Comparison of ENCODE assay signal across 34 mouse cellular contexts in the genomic region with DNA sequence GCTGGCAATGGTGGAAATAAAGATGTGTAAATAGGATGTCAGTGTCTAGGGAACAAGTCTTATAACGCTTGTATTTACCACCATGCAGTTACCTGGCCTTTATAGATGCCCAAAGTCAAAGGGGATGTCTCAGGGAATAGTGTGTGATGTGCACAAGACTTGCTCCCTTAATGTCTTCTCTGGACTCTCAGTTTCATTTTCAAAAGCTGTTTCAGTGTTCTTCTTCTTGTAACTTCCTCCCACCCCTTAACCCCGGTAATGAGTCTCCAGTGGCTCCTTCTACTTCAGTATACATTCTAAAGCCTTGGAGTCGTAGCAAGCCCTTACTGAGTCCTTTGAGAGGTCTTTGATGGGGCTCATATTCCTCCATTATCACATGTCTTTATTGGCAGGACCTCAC. TPM values are rescaled to one million over a fixed set of nuclear protein-coding genes. Genes with fewer than 3 reads are reported as not detected.
A peak's percentile ranks its signal among the peaks of the same experiment; 100 is the strongest.
DNase-seq lines count a peak whose midpoint lies in the region; ATAC-seq and TF ChIP-seq lines count a peak whose summit lies in the region.
"Had no signal": no experiment of that assay in that cellular context is flagged by ENCODE, and none has a peak within 500 bp of the region (broad histone marks: within the 10 kb centered on the region; RNA-seq: fewer than 3 reads in every experiment).

No protein-coding gene starts in this region.

- H3K36me3 ChIP-seq in splenic B cell, adult 2 months (ENCODE audit: control insufficient read depth, insufficient read depth, low read length, poor library complexity, severe bottlenecking): no peaks in the 10 kb centered on the region
- no peaks in the 10 kb centered on the region for H3K36me3 ChIP-seq in hindbrain, postnatal 0 days (ENCODE audit: insufficient read depth, low read length)
- H3K36me3 ChIP-seq: embryonic facial prominence, embryonic 10.5 days; embryonic facial prominence, embryonic 13.5 days; forebrain, embryonic 12.5 days; heart, embryonic 10.5 days; heart, embryonic 13.5 days had no signal

- H3K27me3 ChIP-seq in splenic B cell, adult 2 months (ENCODE audit: control insufficient read depth, insufficient read depth, low read length, poor library complexity, severe bottlenecking): no peaks in the 10 kb centered on the region
- no peaks in the 10 kb centered on the region for H3K27me3 ChIP-seq in hindbrain, postnatal 0 days (ENCODE audit: insufficient read depth, low read length)
- H3K27me3 ChIP-seq: embryonic facial prominence, embryonic 13.5 days; forebrain, embryonic 12.5 days; heart, embryonic 13.5 days had no signal

- intact Hi-C loops in left cerebral cortex, postnatal 10 days (cut with DNase I): no loop called here

- TF ChIP-seq CTCF in hindbrain, postnatal 0 days (IDR thresholded peaks at IDR 0.05; ENCODE audit: low read depth): no peak

- no peak overlapping the region for H3K27ac ChIP-seq in hindbrain, postnatal 0 days
- H3K27ac ChIP-seq: embryonic facial prominence, embryonic 10.5 days; embryonic facial prominence, embryonic 13.5 days; forebrain, embryonic 12.5 days; heart, adult 2 months; heart, embryonic 10.5 days; heart, embryonic 13.5 days; hindbrain, embryonic 14.5 days had no signal

- peak; percentile 67 for ATAC-seq in CD4-positive, CD25-positive, alpha-beta regulatory T cell, adult 4 months
- 0 out of 2 replicates have a peak, but pooled peaks have one; percentile 22 for ATAC-seq in common myeloid progenitor, adult 5-6 weeks (replicated peaks; ENCODE audit: low read depth, poor library complexity, severe bottlenecking)
- peak; percentile 77 for ATAC-seq in inflammation-experienced regulatory T-cells, adult 6 months
- ATAC-seq in hindbrain, postnatal 0 days: no peak
- ATAC-seq: forebrain, embryonic 16.5 days; intestine, embryonic 16.5 days had no signal

- no peak overlapping the region for H3K4me2 ChIP-seq in hindbrain, postnatal 0 days (ENCODE audit: low read depth, low read length)
- H3K4me2 ChIP-seq: embryonic facial prominence, embryonic 13.5 days; forebrain, embryonic 12.5 days; heart, embryonic 13.5 days; hindbrain, embryonic 14.5 days had no signal

- DNase-seq in splenic B cell, adult 2 months (ENCODE audit: low read depth, low spot score): peak; percentile 26
- no peak for DNase-seq in spleen, postnatal 4 days (ENCODE audit: low spot score in 2 of 2)
- no peak for DNase-seq in kidney, postnatal 25 days
- no peak for DNase-seq in left cerebral cortex, postnatal 10 days (ENCODE audit: extremely low spot score in 1 of 2, low spot score in 2 of 2)
- no peak for DNase-seq in hindbrain, postnatal 0 days (ENCODE audit: low spot score)
- DNase-seq: adrenal gland, postnatal 10 days; adrenal gland, postnatal 36 days; cerebellum, adult 18-20 months; cerebellum, adult 9-10 months; cerebellum, postnatal 25 days; embryo, embryonic 11 days; gastrocnemius, postnatal 10 days; heart, adult 2 months; heart, postnatal 14 days; heart, postnatal 4 days had no signal

- H3K9ac ChIP-seq in hindbrain, postnatal 0 days (replicated peaks; ENCODE audit: low read length): no peak overlapping the region
- H3K9ac ChIP-seq: embryonic facial prominence, embryonic 13.5 days; forebrain, embryonic 12.5 days; heart, embryonic 13.5 days; hindbrain, embryonic 14.5 days had no signal

- H3K9me3 ChIP-seq in hindbrain, postnatal 0 days (ENCODE audit: low read length): no peaks in the 10 kb centered on the region
- H3K9me3 ChIP-seq: embryonic facial prominence, embryonic 10.5 days; embryonic facial prominence, embryonic 13.5 days; forebrain, embryonic 12.5 days; heart, embryonic 10.5 days; heart, embryonic 13.5 days had no signal

- WGBS in hindbrain, postnatal 0 days: 85% methylated on average over 3 of the region's 3 CpGs

- H3K4me1 ChIP-seq in hindbrain, postnatal 0 days (ENCODE audit: insufficient read depth, low read length): no peaks in the 10 kb centered on the region
- H3K4me1 ChIP-seq: embryonic facial prominence, embryonic 10.5 days; embryonic facial prominence, embryonic 13.5 days; forebrain, embryonic 12.5 days; heart, embryonic 10.5 days; heart, embryonic 13.5 days had no signal

- H3K4me3 ChIP-seq in hindbrain, postnatal 0 days (ENCODE audit: low read length): no peak overlapping the region
- H3K4me3 ChIP-seq: embryonic facial prominence, embryonic 10.5 days; embryonic facial prominence, embryonic 13.5 days; erythroblast, embryonic 14.5 days; forebrain, embryonic 12.5 days; heart, adult 2 months; heart, embryonic 10.5 days; heart, embryonic 13.5 days had no signal

RNA-seq across cellular contexts. Expression of gene Olfr549, which starts 3.6 kb away (rescaled TPM):
- not detected for polyA plus RNA-seq in CD4-positive, CD25-positive, alpha-beta regulatory T cell, adult 4 months (2017; shearing (Covaris generic))
- not detected in 2 replicates for total RNA-seq in common myeloid progenitor, adult 5-6 weeks (2017)
- not detected for polyA plus RNA-seq in inflammation-experienced regulatory T-cells, adult 6 months (2017; shearing (Covaris generic))
- not detected for total RNA-seq in left cerebral cortex, postnatal 10 days (2021)
- not detected in 2 replicates for total RNA-seq in hindbrain, postnatal 0 days (2014; rRNA removed)
- polyA plus RNA-seq in hindbrain, postnatal 0 days (2015; fragmentation: Nextera tagmentation; extraction: Ambion mirVana): not detected in 2 replicates
- total RNA-seq: adrenal gland, adult 18-20 months; adrenal gland, postnatal 10 days; adrenal gland, postnatal 36 days; ES-E14; gastrocnemius, adult 18-20 months; gastrocnemius, postnatal 10 days; heart, adult 2 months; heart, postnatal 14 days; heart, postnatal 4 days had no signal
- polyA plus RNA-seq: cortical plate, adult 2 months; embryonic facial prominence, embryonic 10.5 days; embryonic facial prominence, embryonic 13.5 days; erythroblast, embryonic 14.5 days; forebrain, embryonic 12.5 days; forebrain, embryonic 16.5 days; gonadal fat pad, adult 2 months; heart, adult 2 months; heart, embryonic 10.5 days; heart, embryonic 13.5 days; heart, embryonic 16.5 days; hindbrain, embryonic 11.5 days; hindbrain, embryonic 14.5 days; intestine, embryonic 16.5 days had no signal

RNA-seq across cellular contexts. Expression of gene Trim21, which starts 12.0 kb away (rescaled TPM):
- 10 to 100 TPM in 1 of 2 experiments, 1 to 10 TPM in 1; 8.5 to 11.4 TPM for polyA plus RNA-seq in CD4-positive, CD25-positive, alpha-beta regulatory T cell, adult 4 months (2017; shearing (Covaris generic))
- 31.7 and 33.6 TPM in 2 replicates for total RNA-seq in common myeloid progenitor, adult 5-6 weeks (2017)
- polyA plus RNA-seq in inflammation-experienced regulatory T-cells, adult 6 months (2017; shearing (Covaris generic)): 10 to 100 TPM in 1 of 3 experiments, 1 to 10 TPM in 2; 7.8 to 10.0 (median 9.7) TPM
- 1 to 10 TPM; 1.8 to 2.9 TPM for total RNA-seq in left cerebral cortex, postnatal 10 days (2021)
- 1.4 TPM in 2 replicates for total RNA-seq in hindbrain, postnatal 0 days (2014; rRNA removed)
- 0.29 and 0.54 TPM in 2 replicates for polyA plus RNA-seq in hindbrain, postnatal 0 days (2015; fragmentation: Nextera tagmentation; extraction: Ambion mirVana)
- polyA plus RNA-seq: forebrain, embryonic 16.5 days had no signal

RNA-seq across cellular contexts. Expression of gene Olfr548-ps1, which starts 12.6 kb away (rescaled TPM):
- not detected for polyA plus RNA-seq in CD4-positive, CD25-positive, alpha-beta regulatory T cell, adult 4 months (2017; shearing (Covaris generic))
- total RNA-seq in common myeloid progenitor, adult 5-6 weeks (2017): not detected in 2 replicates
- not detected for polyA plus RNA-seq in inflammation-experienced regulatory T-cells, adult 6 months (2017; shearing (Covaris generic))
- total RNA-seq in left cerebral cortex, postnatal 10 days (2021): not detected
- not detected in 2 replicates for total RNA-seq in hindbrain, postnatal 0 days (2014; rRNA removed)
- not detected in 2 replicates for polyA plus RNA-seq in hindbrain, postnatal 0 days (2015; fragmentation: Nextera tagmentation; extraction: Ambion mirVana)
- total RNA-seq: adrenal gland, adult 18-20 months; adrenal gland, postnatal 10 days; adrenal gland, postnatal 36 days; ES-E14; gastrocnemius, adult 18-20 months; gastrocnemius, postnatal 10 days; heart, adult 2 months; heart, postnatal 14 days; heart, postnatal 4 days had no signal
- polyA plus RNA-seq: cortical plate, adult 2 months; embryonic facial prominence, embryonic 10.5 days; embryonic facial prominence, embryonic 13.5 days; erythroblast, embryonic 14.5 days; forebrain, embryonic 12.5 days; forebrain, embryonic 16.5 days; gonadal fat pad, adult 2 months; heart, adult 2 months; heart, embryonic 10.5 days; heart, embryonic 13.5 days; heart, embryonic 16.5 days; hindbrain, embryonic 11.5 days; hindbrain, embryonic 14.5 days; intestine, embryonic 16.5 days had no signal

RNA-seq across cellular contexts. Expression of gene Olfr550, which starts 18.0 kb away (rescaled TPM):
- polyA plus RNA-seq in CD4-positive, CD25-positive, alpha-beta regulatory T cell, adult 4 months (2017; shearing (Covaris generic)): not detected
- total RNA-seq in common myeloid progenitor, adult 5-6 weeks (2017): 0.23 TPM in 1 of 2 replicates, not detected in the other
- under 1 TPM in 1 of 3 experiments, not detected in 2; 0.15 TPM for polyA plus RNA-seq in inflammation-experienced regulatory T-cells, adult 6 months (2017; shearing (Covaris generic))
- under 1 TPM; 0.24 to 0.51 TPM for total RNA-seq in left cerebral cortex, postnatal 10 days (2021)
- total RNA-seq in hindbrain, postnatal 0 days (2014; rRNA removed): not detected in 2 replicates
- not detected in 2 replicates for polyA plus RNA-seq in hindbrain, postnatal 0 days (2015; fragmentation: Nextera tagmentation; extraction: Ambion mirVana)
- total RNA-seq: adrenal gland, adult 18-20 months; adrenal gland, postnatal 10 days; adrenal gland, postnatal 36 days; ES-E14; heart, postnatal 4 days had no signal
- polyA plus RNA-seq: embryonic facial prominence, embryonic 10.5 days; embryonic facial prominence, embryonic 13.5 days; erythroblast, embryonic 14.5 days; forebrain, embryonic 12.5 days; forebrain, embryonic 16.5 days; heart, embryonic 10.5 days; heart, embryonic 13.5 days; heart, embryonic 16.5 days; hindbrain, embryonic 11.5 days; hindbrain, embryonic 14.5 days; intestine, embryonic 16.5 days had no signal

RNA-seq across cellular contexts. Expression of gene Olfr547, which starts 18.7 kb away (rescaled TPM):
- polyA plus RNA-seq in CD4-positive, CD25-positive, alpha-beta regulatory T cell, adult 4 months (2017; shearing (Covaris generic)): not detected
- total RNA-seq in common myeloid progenitor, adult 5-6 weeks (2017): not detected in 2 replicates
- not detected for polyA plus RNA-seq in inflammation-experienced regulatory T-cells, adult 6 months (2017; shearing (Covaris generic))
- total RNA-seq in left cerebral cortex, postnatal 10 days (2021): not detected
- total RNA-seq in hindbrain, postnatal 0 days (2014; rRNA removed): not detected in 2 replicates
- polyA plus RNA-seq in hindbrain, postnatal 0 days (2015; fragmentation: Nextera tagmentation; extraction: Ambion mirVana): not detected in 2 replicates
- total RNA-seq: adrenal gland, adult 18-20 months; adrenal gland, postnatal 10 days; adrenal gland, postnatal 36 days; ES-E14; gastrocnemius, adult 18-20 months; gastrocnemius, postnatal 10 days; heart, adult 2 months; heart, postnatal 14 days; heart, postnatal 4 days had no signal
- polyA plus RNA-seq: cortical plate, adult 2 months; embryonic facial prominence, embryonic 10.5 days; embryonic facial prominence, embryonic 13.5 days; erythroblast, embryonic 14.5 days; forebrain, embryonic 12.5 days; forebrain, embryonic 16.5 days; gonadal fat pad, adult 2 months; heart, adult 2 months; heart, embryonic 10.5 days; heart, embryonic 13.5 days; heart, embryonic 16.5 days; hindbrain, embryonic 11.5 days; hindbrain, embryonic 14.5 days; intestine, embryonic 16.5 days had no signal
